Mouse (Mus musculus) cerebellum, adult 2 months (tissue): Measurements from ENCODE around the gene Ahnak. TPM values are rescaled to one million over a fixed set of nuclear protein-coding genes. Genes with fewer than 3 reads are reported as not detected.

ENCODE experiments used
- DNase-seq, 2 experiments: peaks; one replicate each; pipeline ENCODE4 v3.0.0; 2021
- H3K27ac ChIP-seq: fragments of 200-500 bp; 2 replicates; pipeline ENCODE4 v1.5.1; 2012; ENCODE audit warnings: low read length, control low read depth, inconsistent platforms; ENCODE audit not compliant: insufficient read depth
- H3K27me3 ChIP-seq: fragments of 200-500 bp; 2 replicates; pipeline ENCODE4 v1.6.1; 2012; ENCODE audit warnings: inconsistent platforms, mild to moderate bottlenecking, low read length, moderate library complexity; ENCODE audit not compliant: control insufficient read depth, insufficient read depth
- H3K4me1 ChIP-seq: fragments of 200-500 bp; 2 replicates; pipeline ENCODE4 v1.6.1; 2011; ENCODE audit warnings: low read length; ENCODE audit not compliant: control insufficient read depth, insufficient read depth
- H3K4me3 ChIP-seq: fragments of 200-500 bp; replicated peaks from 2 replicates; pipeline ENCODE3; 2011; ENCODE audit warnings: mild to moderate bottlenecking, low read depth, low read length, control low read depth; ENCODE audit not compliant: insufficient read depth
- CTCF ChIP-seq: fragments of 200-500 bp; IDR thresholded peaks from 2 replicates; pipeline ENCODE4 v1.5.1; 2011; ENCODE audit warnings: low read depth, mild to moderate bottlenecking, control low read depth, low read length, moderate library complexity, borderline replicate concordance; ENCODE audit not compliant: insufficient read depth
- POLR2A ChIP-seq: fragments of 200-500 bp; IDR thresholded peaks from 2 replicates; pipeline ENCODE4 v1.6.1; 2011; ENCODE audit warnings: low read length, control low read depth, borderline replicate concordance; ENCODE audit not compliant: insufficient read depth
- WGBS: fragments of 180-500 bp; shearing (Covaris S2); methylation state at CpG from one replicate; pipeline ENCODE4 v1.1.7; 2018; 5-methylcytosine and 5-hydroxymethylcytosine counted together
- polyA plus RNA-seq: library from polyadenylated mRNA; depleted of rRNA; stranded (reverse); fragments of >200 nt; gene quantifications from 2 replicates; pipeline ENCODE4 v1.2.3, GENCODE M21; 2012; rRNA removed

Ahnak gene
- polyA plus RNA-seq = 5.3 and 5.8 TPM in 2 replicates

- DNase-seq = peak in 1 of 2 experiments; percentile 35
- no peak for TF ChIP-seq CTCF
- no peak for TF ChIP-seq POLR2A
- H3K27me3 ChIP-seq = no peaks in the 10 kb centered on the region
- peak within 1 kb of the TSS; percentile 39 for H3K4me3 ChIP-seq
- H3K27ac ChIP-seq = no peak within 1 kb of the TSS
- no peaks in the 10 kb centered on the region for H3K4me1 ChIP-seq
- WGBS = 1% methylated on average over 42 of the region's 42 CpGs
Measured at GRCm38 (mm10) chr19:8989066-8989566, at the start of gene Ahnak. Ahnak (plus strand) TSS chr19:8989284.

GRCm38 (mm10) chr19:8940526-8941133, 48.5 kb upstream of the Ahnak start:
- TF ChIP-seq CTCF (no peak), POLR2A (no peak)
- Histone ChIP-seq H3K4me1 (peaks cover 10% of the 10 kb centered on the region), H3K4me3 (no peak overlapping the region), H3K27ac (no peak overlapping the region), H3K27me3 (no peaks in the 10 kb centered on the region)
- DNase-seq = peak in 1 of 2 experiments; percentile 23
- WGBS = 80% methylated on average over 15 of the region's 15 CpGs

DNA sequence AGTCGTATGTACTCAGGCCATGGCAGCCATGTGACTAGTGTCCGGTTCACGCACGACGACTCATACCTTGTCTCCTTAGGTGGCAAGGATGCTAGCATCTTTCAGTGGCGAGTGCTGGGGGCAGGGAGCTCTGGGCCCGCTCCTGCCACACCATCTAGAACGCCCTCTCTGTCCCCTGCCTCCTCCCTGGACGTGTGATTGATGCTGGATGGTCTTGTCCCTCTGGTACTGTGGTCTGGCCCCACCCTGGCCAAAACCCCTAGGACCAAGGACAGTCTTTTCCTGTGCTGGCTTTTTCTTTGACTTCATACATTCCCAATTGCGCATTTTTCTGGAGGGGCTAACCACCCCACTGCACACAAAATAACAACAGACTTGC, 48.0 kb upstream of the Ahnak start:
- Histone ChIP-seq H3K4me3 (peak overlapping the region; percentile 68), H3K27ac (no peak overlapping the region), H3K27me3 (no peaks in the 10 kb centered on the region), H3K4me1 (peaks cover 10% of the 10 kb centered on the region)
- 39% methylated on average over 10 of the region's 10 CpGs for WGBS
- TF ChIP-seq CTCF (no peak), POLR2A (no peak)
- peak in 1 of 2 experiments; percentile 29 for DNase-seq

DNA sequence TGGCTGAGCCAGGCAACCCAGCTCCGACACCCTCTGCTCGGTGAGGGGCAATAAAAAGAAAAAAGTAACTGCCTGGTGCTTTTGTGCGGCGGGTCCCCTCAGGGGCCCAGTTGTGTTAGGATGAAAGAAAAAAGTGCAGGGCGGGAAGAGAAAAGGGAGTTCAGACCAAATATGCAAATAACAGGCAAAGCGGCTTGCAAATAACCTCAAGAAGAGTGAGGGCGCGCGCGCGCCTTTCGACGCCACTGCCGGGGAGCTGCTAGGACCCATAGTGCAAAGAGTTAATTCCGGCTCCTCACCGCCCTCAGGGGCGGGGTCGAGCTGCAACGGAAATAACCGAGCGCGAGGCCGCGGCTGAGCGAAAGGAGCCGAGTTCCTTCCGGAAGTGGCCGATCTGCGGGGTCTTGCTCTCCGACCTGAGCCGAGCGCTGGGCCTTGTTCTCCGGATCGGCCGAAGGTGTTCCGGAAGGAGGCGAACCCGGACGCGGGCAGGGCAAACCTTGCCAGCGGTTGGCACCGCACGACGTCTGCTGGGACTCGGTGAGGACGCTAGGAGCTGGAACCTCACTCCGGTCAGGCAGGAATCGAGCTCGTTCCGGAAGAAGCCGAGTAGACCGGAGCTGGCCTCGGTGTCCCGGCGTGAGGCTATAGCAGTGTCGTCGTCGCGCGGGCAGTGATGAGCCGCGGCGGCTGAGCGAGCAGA, 47.4 kb upstream of the Ahnak start, which contains the start of gene Mta2:
Mta2 (plus strand) TSS at position 361 of the 703 bp plus-strand sequence.
- Histone ChIP-seq H3K27me3 (no peaks in the 10 kb centered on the region), H3K4me1 (peaks cover 10% of the 10 kb centered on the region), H3K27ac (peak within 1 kb of the TSS; percentile 40), H3K4me3 (peak within 1 kb of the TSS; percentile 68)
- DNase-seq = peak; percentile 97 to 98
- under 1% methylated on average over 64 of the region's 64 CpGs for WGBS
- TF ChIP-seq POLR2A (peak; percentile 84), CTCF (no peak)

- WGBS = under 1% methylated on average over 46 of the region's 46 CpGs
Measured at GRCm38 (mm10) chr19:8942276-8942964, 46.7 kb upstream of the Ahnak start.

DNA sequence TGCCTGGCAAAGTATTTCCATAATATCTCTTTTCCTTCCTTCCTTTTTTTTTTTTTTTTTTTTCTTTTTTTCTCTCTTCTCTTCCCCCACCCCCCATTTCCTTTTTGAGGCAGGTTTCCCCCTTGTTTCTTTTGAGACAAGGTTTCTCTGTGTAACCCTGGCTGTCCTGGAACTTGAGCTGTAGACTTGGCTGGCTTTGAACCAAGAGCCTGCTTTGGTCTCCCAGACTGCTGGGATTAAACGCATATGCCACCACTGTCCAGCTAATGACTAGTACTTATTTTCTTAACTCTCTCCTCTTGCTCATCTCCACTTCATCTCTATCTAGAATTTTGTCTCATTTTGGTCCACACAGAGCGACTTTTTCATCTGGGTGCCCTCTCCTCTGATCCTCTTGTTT, 46.0 kb upstream of the Ahnak start:
- Histone ChIP-seq H3K27ac (no peak overlapping the region), H3K4me3 (peak overlapping the region; percentile 68), H3K4me1 (peaks cover 10% of the 10 kb centered on the region), H3K27me3 (no peaks in the 10 kb centered on the region)
- WGBS = 34% methylated on average over 2 of the region's 2 CpGs
- DNase-seq = no peak
- TF ChIP-seq CTCF (no peak), POLR2A (no peak)

More at GRCm38 (mm10) chr19:8942276-8942964, 46.7 kb upstream of the Ahnak start:
- H3K4me1 ChIP-seq = peaks cover 10% of the 10 kb centered on the region
- H3K4me3 ChIP-seq = peak overlapping the region; percentile 68
- DNase-seq = peak in 1 of 2 experiments; percentile 63
- H3K27me3 ChIP-seq = no peaks in the 10 kb centered on the region
- peak overlapping the region; percentile 40 for H3K27ac ChIP-seq
- TF ChIP-seq CTCF (no peak), POLR2A (no peak)

GRCm38 (mm10) chr19:8944062-8944461, 45.0 kb upstream of the Ahnak start:
- DNase-seq = no peak
- Histone ChIP-seq H3K27me3 (no peaks in the 10 kb centered on the region), H3K4me1 (peaks cover 10% of the 10 kb centered on the region), H3K4me3 (no peak overlapping the region), H3K27ac (no peak overlapping the region)
- 30% methylated on average over 5 of the region's 5 CpGs for WGBS
- TF ChIP-seq POLR2A (no peak), CTCF (no peak)
